Mouse (Mus musculus): Measurements from ENCODE around the gene Akap6. TPM values are rescaled to one million over a fixed set of nuclear protein-coding genes. Genes with fewer than 3 reads are reported as not detected.

Akap6 gene
- polyA plus RNA-seq, 1 experiment from 2014 or later, result 2.0 TPM

GRCm38 (mm10) chr12:53029910-53030309, 330.7 kb downstream of the Akap6 start:
- ATAC-seq (ENCODE audit: insufficient read depth, low FRiP score), result no peak
- Histone ChIP-seq H3K36me3 (ENCODE audit: control insufficient read depth, insufficient read depth, low read length) (no peaks in the 10 kb centered on the region), H3K27ac (ENCODE audit: low read length) (no peak overlapping the region), H3K27me3 (ENCODE audit: control insufficient read depth, insufficient read depth, low read length) (no peaks in the 10 kb centered on the region), H3K4me2 (ENCODE audit: low read depth, low read length) (no peak overlapping the region), H3K9me3 (replicated peaks; ENCODE audit: control insufficient read depth, low read length) (no peaks in the 10 kb centered on the region), H3K4me1 (ENCODE audit: control insufficient read depth, insufficient read depth, low read length) (0 out of 2 replicates have a peak, but pooled peaks cover 7% of the 10 kb centered on the region), H3K4me3 (replicated peaks; ENCODE audit: low read length) (no peak overlapping the region), H3K9ac (ENCODE audit: low read length) (no peak overlapping the region)
- WGBS, result 63% methylated on average over 6 of the region's 6 CpGs

- Histone ChIP-seq H3K4me3 (replicated peaks; ENCODE audit: low read length) (no peak overlapping the region), H3K27me3 (ENCODE audit: control insufficient read depth, insufficient read depth, low read length) (no peaks in the 10 kb centered on the region), H3K9me3 (replicated peaks; ENCODE audit: control insufficient read depth, low read length) (no peaks in the 10 kb centered on the region), H3K36me3 (ENCODE audit: control insufficient read depth, insufficient read depth, low read length) (no peaks in the 10 kb centered on the region), H3K4me1 (ENCODE audit: control insufficient read depth, insufficient read depth, low read length) (0 out of 2 replicates have a peak, but pooled peaks cover 7% of the 10 kb centered on the region), H3K4me2 (ENCODE audit: low read depth, low read length) (0 out of 2 replicates have a peak overlapping the region, but pooled peaks have one; percentile 38), H3K9ac (ENCODE audit: low read length) (no peak overlapping the region), H3K27ac (ENCODE audit: low read length) (no peak overlapping the region)
- WGBS, result 25% methylated on average over 7 of the region's 7 CpGs
- 0 out of 2 replicates have a peak, but pooled peaks have one; percentile 29 for ATAC-seq (ENCODE audit: insufficient read depth, low FRiP score)
Measured at GRCm38 (mm10) chr12:53032762-53033161, 333.6 kb downstream of the Akap6 start.

GRCm38 (mm10) chr12:53033404-53033913, 334.3 kb downstream of the Akap6 start:
- peak overlapping the region; percentile 34 for H3K27ac ChIP-seq (ENCODE audit: low read length)
- ATAC-seq (ENCODE audit: insufficient read depth, low FRiP score), result no peak; the same call in 1 of the 2 replicates

GRCm38 (mm10) chr12:53040634-53041033, 341.5 kb downstream of the Akap6 start:
- WGBS, result 90% methylated on average over 5 of the region's 5 CpGs
- no peak for ATAC-seq (ENCODE audit: insufficient read depth, low FRiP score)
- Histone ChIP-seq H3K27me3 (ENCODE audit: control insufficient read depth, insufficient read depth, low read length) (no peaks in the 10 kb centered on the region), H3K9me3 (replicated peaks; ENCODE audit: control insufficient read depth, low read length) (no peaks in the 10 kb centered on the region), H3K27ac (ENCODE audit: low read length) (no peak overlapping the region), H3K4me1 (ENCODE audit: control insufficient read depth, insufficient read depth, low read length) (no peaks in the 10 kb centered on the region), H3K9ac (ENCODE audit: low read length) (no peak overlapping the region), H3K4me2 (ENCODE audit: low read depth, low read length) (no peak overlapping the region), H3K36me3 (ENCODE audit: control insufficient read depth, insufficient read depth, low read length) (no peaks in the 10 kb centered on the region), H3K4me3 (replicated peaks; ENCODE audit: low read length) (no peak overlapping the region)

More at GRCm38 (mm10) chr12:53033404-53033913, 334.3 kb downstream of the Akap6 start:
- 0 out of 2 replicates have a peak, but pooled peaks cover 7% of the 10 kb centered on the region for H3K4me1 ChIP-seq (ENCODE audit: control insufficient read depth, insufficient read depth, low read length)
- no peaks in the 10 kb centered on the region for H3K27me3 ChIP-seq (ENCODE audit: control insufficient read depth, insufficient read depth, low read length)
- no peaks in the 10 kb centered on the region for H3K9me3 ChIP-seq (replicated peaks; ENCODE audit: control insufficient read depth, low read length)
- 15% methylated on average over 14 of the region's 14 CpGs for WGBS
- peak overlapping the region; percentile 25; the same call in 1 of the 2 replicates for H3K9ac ChIP-seq (ENCODE audit: low read length)
- peak overlapping the region; percentile 20 for H3K4me3 ChIP-seq (replicated peaks; ENCODE audit: low read length)
- no peaks in the 10 kb centered on the region for H3K36me3 ChIP-seq (ENCODE audit: control insufficient read depth, insufficient read depth, low read length)
- H3K4me2 ChIP-seq (ENCODE audit: low read depth, low read length), result peak overlapping the region; percentile 38

GRCm38 (mm10) chr12:53042739-53043138, 343.6 kb downstream of the Akap6 start:
- no peaks in the 10 kb centered on the region for H3K36me3 ChIP-seq (ENCODE audit: control insufficient read depth, insufficient read depth, low read length)
- ATAC-seq (ENCODE audit: insufficient read depth, low FRiP score), result no peak
- WGBS, result 24% methylated on average over 5 of the region's 5 CpGs
- H3K9me3 ChIP-seq (replicated peaks; ENCODE audit: control insufficient read depth, low read length), result no peaks in the 10 kb centered on the region
- no peak overlapping the region for H3K4me3 ChIP-seq (replicated peaks; ENCODE audit: low read length)
- H3K9ac ChIP-seq (ENCODE audit: low read length), result no peak overlapping the region
- no peaks in the 10 kb centered on the region for H3K27me3 ChIP-seq (ENCODE audit: control insufficient read depth, insufficient read depth, low read length)
- H3K4me1 ChIP-seq (ENCODE audit: control insufficient read depth, insufficient read depth, low read length), result no peaks in the 10 kb centered on the region
- no peak overlapping the region for H3K27ac ChIP-seq (ENCODE audit: low read length)
- no peak overlapping the region for H3K4me2 ChIP-seq (ENCODE audit: low read depth, low read length)

DNA sequence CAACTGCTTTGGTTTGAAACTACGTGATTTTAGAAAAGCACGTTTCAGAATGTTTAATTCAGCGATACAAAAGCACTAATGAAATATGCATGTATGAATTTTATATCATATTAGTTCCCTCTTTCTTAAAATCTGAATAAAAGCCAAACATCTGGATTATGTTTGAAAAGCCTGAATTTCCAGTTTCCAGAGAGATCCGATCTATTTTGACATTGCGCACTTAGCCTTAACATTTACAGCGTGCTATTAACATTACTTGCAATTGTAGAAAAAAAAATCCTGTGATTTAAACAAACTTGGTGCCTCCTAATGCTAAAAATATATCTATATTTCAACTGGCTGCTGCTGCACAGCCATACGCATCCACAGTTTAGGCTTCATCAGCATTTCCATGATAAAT, 358.4 kb downstream of the Akap6 start:
- 43% methylated on average over 7 of the region's 7 CpGs for WGBS
- Histone ChIP-seq H3K4me3 (replicated peaks; ENCODE audit: low read length) (no peak overlapping the region), H3K27ac (ENCODE audit: low read length) (no peak overlapping the region), H3K4me2 (ENCODE audit: low read depth, low read length) (no peak overlapping the region), H3K27me3 (ENCODE audit: control insufficient read depth, insufficient read depth, low read length) (no peaks in the 10 kb centered on the region), H3K9ac (ENCODE audit: low read length) (no peak overlapping the region), H3K9me3 (replicated peaks; ENCODE audit: control insufficient read depth, low read length) (no peaks in the 10 kb centered on the region), H3K36me3 (ENCODE audit: control insufficient read depth, insufficient read depth, low read length) (no peaks in the 10 kb centered on the region), H3K4me1 (ENCODE audit: control insufficient read depth, insufficient read depth, low read length) (0 out of 2 replicates have a peak, but pooled peaks cover 6% of the 10 kb centered on the region)
- no peak for ATAC-seq (ENCODE audit: insufficient read depth, low FRiP score)

GRCm38 (mm10) chr12:53060903-53061302, 361.7 kb downstream of the Akap6 start:
- no peak overlapping the region for H3K9ac ChIP-seq (ENCODE audit: low read length)
- no peak overlapping the region for H3K4me2 ChIP-seq (ENCODE audit: low read depth, low read length)
- 0 out of 2 replicates have a peak, but pooled peaks cover 6% of the 10 kb centered on the region for H3K4me1 ChIP-seq (ENCODE audit: control insufficient read depth, insufficient read depth, low read length)
- no peaks in the 10 kb centered on the region for H3K36me3 ChIP-seq (ENCODE audit: control insufficient read depth, insufficient read depth, low read length)
- H3K9me3 ChIP-seq (replicated peaks; ENCODE audit: control insufficient read depth, low read length), result no peaks in the 10 kb centered on the region
- no peak for ATAC-seq (ENCODE audit: insufficient read depth, low FRiP score)
- WGBS, result 71% methylated on average over 6 of the region's 6 CpGs
- no peaks in the 10 kb centered on the region for H3K27me3 ChIP-seq (ENCODE audit: control insufficient read depth, insufficient read depth, low read length)
- peak overlapping the region; percentile 14; the same call in 1 of the 2 replicates for H3K27ac ChIP-seq (ENCODE audit: low read length)
- no peak overlapping the region for H3K4me3 ChIP-seq (replicated peaks; ENCODE audit: low read length)

DNA sequence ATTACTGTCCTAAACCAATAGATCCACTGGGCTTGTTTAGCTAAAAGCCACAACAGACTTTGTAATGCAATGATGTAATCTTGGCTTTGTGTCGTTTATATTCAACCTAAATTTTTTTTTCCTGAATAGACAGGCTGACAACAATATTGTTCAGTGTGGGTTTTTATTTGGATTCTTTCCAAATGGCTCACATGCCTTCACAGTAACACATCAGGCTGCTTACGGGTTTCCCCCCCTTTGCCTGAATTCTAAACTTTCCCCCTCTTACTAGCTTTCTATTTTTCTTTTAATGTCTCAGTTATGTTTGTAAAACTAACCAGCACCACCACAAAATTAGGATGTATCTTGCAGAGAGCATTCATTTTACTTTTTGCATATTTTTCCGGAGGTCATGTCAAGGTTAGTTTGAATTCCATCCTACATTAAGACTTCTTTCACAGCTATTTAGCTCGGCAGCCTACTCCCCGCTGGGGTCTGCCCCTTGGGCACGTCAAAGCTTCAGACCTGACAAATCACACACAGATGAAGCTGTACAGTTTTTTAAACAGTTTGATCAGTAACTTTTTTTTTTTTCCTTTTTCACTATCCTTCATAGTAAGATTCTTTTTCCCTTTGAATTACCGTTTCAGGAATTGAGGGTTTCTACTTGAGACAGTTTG, 362.4 kb downstream of the Akap6 start:
- H3K9ac ChIP-seq (ENCODE audit: low read length), result no peak overlapping the region
- no peaks in the 10 kb centered on the region for H3K36me3 ChIP-seq (ENCODE audit: control insufficient read depth, insufficient read depth, low read length)
- no peak overlapping the region for H3K27ac ChIP-seq (ENCODE audit: low read length)
- H3K9me3 ChIP-seq (replicated peaks; ENCODE audit: control insufficient read depth, low read length), result no peaks in the 10 kb centered on the region
- WGBS, result 26% methylated on average over 7 of the region's 7 CpGs
- no peaks in the 10 kb centered on the region for H3K27me3 ChIP-seq (ENCODE audit: control insufficient read depth, insufficient read depth, low read length)
- no peak for ATAC-seq (ENCODE audit: insufficient read depth, low FRiP score)
- peak overlapping the region; percentile 12; the same call in 1 of the 2 replicates for H3K4me2 ChIP-seq (ENCODE audit: low read depth, low read length)
- 0 out of 2 replicates have a peak, but pooled peaks cover 6% of the 10 kb centered on the region for H3K4me1 ChIP-seq (ENCODE audit: control insufficient read depth, insufficient read depth, low read length)
- H3K4me3 ChIP-seq (replicated peaks; ENCODE audit: low read length), result no peak overlapping the region

DNA sequence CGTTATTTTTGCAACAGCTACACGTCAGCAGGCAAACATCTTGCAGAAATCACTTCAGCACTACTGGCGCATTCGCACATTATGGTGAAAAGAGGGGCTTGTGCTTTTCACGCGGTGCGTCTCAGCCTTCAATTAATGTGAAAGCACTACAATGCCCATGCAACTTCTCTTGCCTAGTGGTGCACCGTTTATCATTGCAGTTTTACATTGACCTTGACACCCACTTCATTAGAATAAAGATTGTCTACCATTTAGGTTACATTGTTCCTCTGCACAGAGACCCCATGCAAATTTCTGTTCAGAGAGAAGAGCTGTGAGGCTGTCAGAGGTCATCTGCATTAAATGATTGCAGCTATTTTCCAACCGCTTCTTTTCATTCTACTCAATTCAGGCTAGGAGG, 363.8 kb downstream of the Akap6 start:
- WGBS, result 69% methylated on average over 9 of the region's 9 CpGs
- H3K4me3 ChIP-seq (replicated peaks; ENCODE audit: low read length), result no peak overlapping the region

More for the DNA sequence above, 363.8 kb downstream of the Akap6 start:
- H3K4me2 ChIP-seq (ENCODE audit: low read depth, low read length), result no peak overlapping the region
- H3K36me3 ChIP-seq (ENCODE audit: control insufficient read depth, insufficient read depth, low read length), result no peaks in the 10 kb centered on the region
- 0 out of 2 replicates have a peak, but pooled peaks cover 6% of the 10 kb centered on the region for H3K4me1 ChIP-seq (ENCODE audit: control insufficient read depth, insufficient read depth, low read length)
- H3K27me3 ChIP-seq (ENCODE audit: control insufficient read depth, insufficient read depth, low read length), result no peaks in the 10 kb centered on the region
- H3K9ac ChIP-seq (ENCODE audit: low read length), result no peak overlapping the region
- H3K9me3 ChIP-seq (replicated peaks; ENCODE audit: control insufficient read depth, low read length), result no peaks in the 10 kb centered on the region
- ATAC-seq (ENCODE audit: insufficient read depth, low FRiP score), result no peak
- H3K27ac ChIP-seq (ENCODE audit: low read length), result no peak overlapping the region
